In genomic region chr7:28961584-28961926, GRCm38 (mm10) we compare ENCODE assay signal across 8 mouse cellular contexts. TPM values are rescaled to one million over a fixed set of nuclear protein-coding genes. Genes with fewer than 3 reads are reported as not detected.
DNase-seq lines count a peak whose midpoint lies in the region; ATAC-seq and TF ChIP-seq lines count a peak whose summit lies in the region.

No protein-coding gene starts in this region.

- peak overlapping the region; percentile 91 for H3K4me2 ChIP-seq in kidney, postnatal 0 days (ENCODE audit: low read length)
- peak overlapping the region; percentile 66 for H3K4me2 ChIP-seq in hindbrain, embryonic 16.5 days (ENCODE audit: low read length)
- peak overlapping the region; percentile 83 for H3K4me2 ChIP-seq in midbrain, embryonic 16.5 days (ENCODE audit: low read length)

- peak overlapping the region; percentile 93 for H3K27ac ChIP-seq in kidney, postnatal 0 days
- peak overlapping the region; percentile 97 for H3K27ac ChIP-seq in embryonic facial prominence, embryonic 10.5 days (replicated peaks)
- H3K27ac ChIP-seq in hindbrain, embryonic 16.5 days (ENCODE audit: low read depth, low read length), result peak overlapping the region; percentile 88
- H3K27ac ChIP-seq in midbrain, embryonic 16.5 days (ENCODE audit: low read length), result peak overlapping the region; percentile 88

- peak overlapping the region; percentile 99 for H3K4me3 ChIP-seq in kidney, postnatal 0 days (replicated peaks; ENCODE audit: low read depth, low read length)
- H3K4me3 ChIP-seq in embryonic facial prominence, embryonic 10.5 days, result peak overlapping the region; percentile 98
- H3K4me3 ChIP-seq in hindbrain, embryonic 16.5 days (ENCODE audit: low read length), result peak overlapping the region; percentile 89
- H3K4me3 ChIP-seq in midbrain, embryonic 16.5 days (ENCODE audit: low read depth, low read length), result peak overlapping the region; percentile 90

- TF ChIP-seq CTCF in kidney, postnatal 0 days (IDR thresholded peaks at IDR 0.05; ENCODE audit: low read depth), result no peak

- peak overlapping the region; percentile 94 for H3K9ac ChIP-seq in kidney, postnatal 0 days (ENCODE audit: low read depth, low read length)
- H3K9ac ChIP-seq in hindbrain, embryonic 16.5 days (ENCODE audit: low read depth, low read length), result peak overlapping the region; percentile 90
- H3K9ac ChIP-seq in midbrain, embryonic 16.5 days (ENCODE audit: low read depth, low read length), result peak overlapping the region; percentile 93

- DNase-seq in kidney, postnatal 0 days (ENCODE audit: low spot score), result no peak
- DNase-seq in kidney, adult 9 months, result no peak
- DNase-seq in embryonic facial prominence, embryonic 10.5 days (ENCODE audit: low spot score), result no peak
- DNase-seq in adrenal gland, adult 8-10 months, result no peak
- DNase-seq in layer of hippocampus, adult 9-11 months, result no peak
- DNase-seq in cerebellum, adult 8-10 months, result no peak

- peaks cover 27% of the 10 kb centered on the region; the same call in 1 of the 2 replicates for H3K4me1 ChIP-seq in kidney, postnatal 0 days (replicated peaks; ENCODE audit: insufficient read depth, low read length)
- peaks cover 57% of the 10 kb centered on the region for H3K4me1 ChIP-seq in embryonic facial prominence, embryonic 10.5 days
- peaks cover 26% of the 10 kb centered on the region for H3K4me1 ChIP-seq in hindbrain, embryonic 16.5 days (ENCODE audit: control insufficient read depth, insufficient read depth, low read depth, low read length)
- peaks cover 34% of the 10 kb centered on the region for H3K4me1 ChIP-seq in midbrain, embryonic 16.5 days (ENCODE audit: control insufficient read depth, insufficient read depth, low read length)

- no peaks in the 10 kb centered on the region for H3K9me3 ChIP-seq in kidney, postnatal 0 days (replicated peaks; ENCODE audit: low read length)
- no peaks in the 10 kb centered on the region for H3K9me3 ChIP-seq in embryonic facial prominence, embryonic 10.5 days
- H3K9me3 ChIP-seq in hindbrain, embryonic 16.5 days (ENCODE audit: control insufficient read depth, low read length), result no peaks in the 10 kb centered on the region
- H3K9me3 ChIP-seq in midbrain, embryonic 16.5 days (replicated peaks; ENCODE audit: control insufficient read depth, low read length, poor library complexity, severe bottlenecking), result no peaks in the 10 kb centered on the region

- H3K27me3 ChIP-seq in kidney, postnatal 0 days (ENCODE audit: insufficient read depth, low read length), result no peaks in the 10 kb centered on the region
- no peaks in the 10 kb centered on the region for H3K27me3 ChIP-seq in embryonic facial prominence, embryonic 10.5 days (replicated peaks; ENCODE audit: low read depth, poor library complexity, severe bottlenecking)
- H3K27me3 ChIP-seq in hindbrain, embryonic 16.5 days (replicated peaks; ENCODE audit: control insufficient read depth, insufficient read depth, low read length), result no peaks in the 10 kb centered on the region
- no peaks in the 10 kb centered on the region for H3K27me3 ChIP-seq in midbrain, embryonic 16.5 days (ENCODE audit: control insufficient read depth, insufficient read depth, low read depth, low read length)

- 0% methylated on average over 7 of the region's 7 CpGs for WGBS in kidney, postnatal 0 days
- under 1% methylated on average over 7 of the region's 7 CpGs for WGBS in embryonic facial prominence, embryonic 10.5 days
- WGBS in hindbrain, embryonic 16.5 days, result under 1% methylated on average over 7 of the region's 7 CpGs
- WGBS in midbrain, embryonic 16.5 days, result 0% methylated on average over 7 of the region's 7 CpGs

- no peaks in the 10 kb centered on the region for H3K36me3 ChIP-seq in kidney, postnatal 0 days (ENCODE audit: insufficient read depth, low read length)
- H3K36me3 ChIP-seq in embryonic facial prominence, embryonic 10.5 days (replicated peaks), result peaks cover 6% of the 10 kb centered on the region
- H3K36me3 ChIP-seq in hindbrain, embryonic 16.5 days (ENCODE audit: control insufficient read depth, insufficient read depth, low read length), result no peaks in the 10 kb centered on the region
- no peaks in the 10 kb centered on the region for H3K36me3 ChIP-seq in midbrain, embryonic 16.5 days (ENCODE audit: control insufficient read depth, insufficient read depth, low read length)

- ATAC-seq in kidney, postnatal 0 days (replicated peaks; ENCODE audit: low FRiP score, low read depth), result no peak
- no peak for ATAC-seq in hindbrain, embryonic 16.5 days
- peak; percentile 2; the same call in 1 of the 2 replicates for ATAC-seq in midbrain, embryonic 16.5 days

RNA-seq across cellular contexts. Expression of gene Actn4, which starts 0.6 kb away (rescaled TPM):
- 255 and 280 TPM in 2 replicates for polyA plus RNA-seq in kidney, postnatal 0 days (2015; fragmentation: Nextera tagmentation; extraction: Ambion mirVana)
- polyA plus RNA-seq in embryonic facial prominence, embryonic 10.5 days (2016; fragmentation: Nextera tagmentation; extraction: Ambion mirVana), result 260 and 269 TPM in 2 replicates
- polyA plus RNA-seq in hindbrain, embryonic 16.5 days (2015; fragmentation: Nextera tagmentation; extraction: Ambion mirVana), result 146 and 172 TPM in 2 replicates
- 132 and 133 TPM in 2 replicates for polyA plus RNA-seq in midbrain, embryonic 16.5 days (2015; fragmentation: Nextera tagmentation; extraction: Ambion mirVana)
- total RNA-seq in adrenal gland, adult 8-10 months (2022), result 100 to 1,000 TPM; 184 to 285 (median 233) TPM

RNA-seq across cellular contexts. Expression of gene Eif3k, which starts 20.1 kb away (rescaled TPM):
- 467 and 479 TPM in 2 replicates for polyA plus RNA-seq in kidney, postnatal 0 days (2015; fragmentation: Nextera tagmentation; extraction: Ambion mirVana)
- polyA plus RNA-seq in embryonic facial prominence, embryonic 10.5 days (2016; fragmentation: Nextera tagmentation; extraction: Ambion mirVana), result 444 and 454 TPM in 2 replicates
- polyA plus RNA-seq in hindbrain, embryonic 16.5 days (2015; fragmentation: Nextera tagmentation; extraction: Ambion mirVana), result 282 and 295 TPM in 2 replicates
- 279 TPM in 2 replicates for polyA plus RNA-seq in midbrain, embryonic 16.5 days (2015; fragmentation: Nextera tagmentation; extraction: Ambion mirVana)
- total RNA-seq in adrenal gland, adult 8-10 months (2022), result 100 to 1,000 TPM; 232 to 255 (median 240) TPM

RNA-seq across cellular contexts. Expression of gene Map4k1, which starts 20.3 kb away (rescaled TPM):
- 7.6 and 9.5 TPM in 2 replicates for polyA plus RNA-seq in kidney, postnatal 0 days (2015; fragmentation: Nextera tagmentation; extraction: Ambion mirVana)
- 11.6 and 14.4 TPM in 2 replicates for polyA plus RNA-seq in embryonic facial prominence, embryonic 10.5 days (2016; fragmentation: Nextera tagmentation; extraction: Ambion mirVana)
- 10.7 and 13.8 TPM in 2 replicates for polyA plus RNA-seq in hindbrain, embryonic 16.5 days (2015; fragmentation: Nextera tagmentation; extraction: Ambion mirVana)
- 11.8 and 13.2 TPM in 2 replicates for polyA plus RNA-seq in midbrain, embryonic 16.5 days (2015; fragmentation: Nextera tagmentation; extraction: Ambion mirVana)
- total RNA-seq in adrenal gland, adult 8-10 months (2022), result 1 to 10 TPM; 1.4 to 3.9 (median 1.8) TPM
